Mouse (Mus musculus) spleen, embryonic (tissue): Measurements from ENCODE around the gene Tjp1.

ENCODE experiments used
- CTCF ChIA-PET: fragments of 350-600 bp; sonication (Branson Sonifier 250); formaldehyde crosslinking; loops from one replicate; lab custom pipeline; 2022; lab: Charles Lee

Gene Tjp1

GRCm38 (mm10) chr7:65436921-65437320 is 90.7 kb downstream of the Tjp1 start:
- CTCF ChIA-PET = no interaction called here

GRCm38 (mm10) chr7:65431018-65431695 is 96.4 kb downstream of the Tjp1 start:
- CTCF ChIA-PET = no interaction called here

- CTCF ChIA-PET = no interaction called here
Measured at GRCm38 (mm10) chr7:65430401-65430800, 97.2 kb downstream of the Tjp1 start.

DNA sequence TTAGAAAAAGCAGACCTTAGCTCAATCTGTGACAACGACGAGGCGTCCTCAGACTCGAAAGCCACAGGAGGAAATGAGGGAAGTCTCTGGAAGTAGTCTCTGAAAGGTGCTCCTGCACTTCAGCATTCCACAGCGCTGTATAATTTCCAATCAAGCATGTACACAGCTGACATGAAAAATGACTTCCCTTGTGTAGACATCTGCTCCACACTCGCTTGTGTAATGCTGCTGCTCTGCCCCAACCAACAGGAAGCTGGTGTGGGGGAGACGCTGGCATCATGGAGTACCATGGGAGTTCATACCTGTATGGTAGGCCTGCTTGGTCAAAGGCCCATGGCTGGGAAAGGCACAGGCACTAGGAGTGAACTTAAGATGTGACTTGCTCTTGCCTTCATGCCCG is 103.1 kb downstream of the Tjp1 start:
- CTCF ChIA-PET = no interaction called here

- CTCF ChIA-PET = no interaction called here
Measured at GRCm38 (mm10) chr7:65422456-65422855, 105.1 kb downstream of the Tjp1 start.

DNA sequence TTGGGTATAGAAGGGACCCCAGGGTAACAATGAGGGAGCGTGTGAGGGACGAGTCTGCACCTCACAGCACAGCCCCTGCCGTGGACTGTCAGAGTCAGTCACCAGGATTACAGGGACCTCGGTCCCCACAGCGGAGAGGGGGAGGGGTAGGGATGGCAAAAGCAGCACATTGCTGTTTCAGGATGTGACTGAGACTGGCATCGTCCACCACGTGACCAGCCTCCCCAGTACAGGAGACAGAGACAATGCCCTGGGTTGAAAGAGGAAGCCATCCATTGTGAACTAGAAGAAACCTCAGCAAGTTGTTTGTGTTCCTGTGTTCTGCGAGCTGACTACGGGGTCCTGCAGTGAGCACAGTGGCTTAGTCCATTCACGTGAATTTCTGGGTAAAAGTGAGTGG is 106.1 kb downstream of the Tjp1 start:
- CTCF ChIA-PET = no interaction called here

DNA sequence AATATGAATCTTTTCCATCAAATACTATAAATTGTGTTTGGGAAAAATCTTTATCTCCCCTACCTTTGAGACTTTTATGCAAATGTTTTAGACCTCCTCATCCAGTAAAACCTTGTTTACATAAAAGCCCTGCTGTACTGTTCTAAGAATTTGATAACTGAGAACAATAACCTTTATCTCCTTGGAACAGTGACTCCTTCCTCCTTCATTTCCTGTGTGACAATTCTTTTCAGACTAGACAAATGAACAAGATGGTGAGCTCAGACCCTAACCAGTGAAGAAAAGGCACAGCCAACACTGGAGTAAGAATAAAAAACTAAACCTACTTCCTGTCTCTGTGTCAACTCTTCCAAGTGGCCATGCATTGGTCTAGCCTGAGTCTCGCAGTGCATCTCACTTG is 107.7 kb downstream of the Tjp1 start:
- CTCF ChIA-PET = no interaction called here

DNA sequence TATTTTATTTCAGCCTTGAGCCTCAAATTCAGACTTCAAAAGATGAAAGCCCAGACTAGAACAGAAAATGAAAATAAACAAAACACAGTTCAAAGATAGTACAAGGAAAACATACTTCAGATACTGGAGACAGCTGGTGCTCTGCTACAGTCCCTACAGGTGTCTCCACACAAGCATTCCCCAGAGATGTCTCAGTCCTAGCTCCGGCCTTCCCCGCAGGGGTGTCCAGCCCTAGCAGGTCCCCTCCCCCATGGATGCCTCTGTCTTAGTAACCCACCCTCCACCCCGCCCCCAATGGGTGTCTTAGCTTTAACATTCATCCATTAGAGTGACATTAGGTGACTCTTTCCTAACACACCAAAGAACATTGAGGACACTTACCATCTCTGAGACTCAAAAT is 108.6 kb downstream of the Tjp1 start:
- CTCF ChIA-PET = no interaction called here

DNA sequence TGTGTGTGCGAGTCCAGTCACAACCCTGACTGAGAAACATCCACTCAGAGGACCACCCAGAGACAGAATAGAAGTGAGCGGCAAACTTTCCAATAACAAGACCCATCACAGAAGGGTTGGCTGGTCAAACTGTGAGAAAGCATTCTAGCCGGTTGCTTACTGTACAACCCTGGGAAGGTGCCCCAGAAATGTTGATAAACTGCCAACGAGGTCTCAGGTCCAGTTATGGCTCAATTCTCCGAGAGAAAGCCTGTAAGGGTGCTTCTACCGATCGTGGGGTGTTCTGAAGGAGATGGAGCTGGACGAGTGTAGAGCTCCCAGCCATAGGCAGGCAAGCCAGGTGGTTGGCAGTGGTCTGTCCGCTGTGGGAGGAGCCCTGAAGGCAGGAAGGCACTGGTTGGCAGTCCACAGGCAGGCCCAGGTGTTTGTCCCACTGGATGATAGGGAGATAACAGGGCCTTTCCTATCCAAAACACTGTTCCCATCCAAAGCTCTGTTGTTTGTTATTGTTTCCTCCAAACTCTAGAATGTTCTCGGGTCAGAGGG is 109.1 kb downstream of the Tjp1 start:
- CTCF ChIA-PET = no interaction called here

DNA sequence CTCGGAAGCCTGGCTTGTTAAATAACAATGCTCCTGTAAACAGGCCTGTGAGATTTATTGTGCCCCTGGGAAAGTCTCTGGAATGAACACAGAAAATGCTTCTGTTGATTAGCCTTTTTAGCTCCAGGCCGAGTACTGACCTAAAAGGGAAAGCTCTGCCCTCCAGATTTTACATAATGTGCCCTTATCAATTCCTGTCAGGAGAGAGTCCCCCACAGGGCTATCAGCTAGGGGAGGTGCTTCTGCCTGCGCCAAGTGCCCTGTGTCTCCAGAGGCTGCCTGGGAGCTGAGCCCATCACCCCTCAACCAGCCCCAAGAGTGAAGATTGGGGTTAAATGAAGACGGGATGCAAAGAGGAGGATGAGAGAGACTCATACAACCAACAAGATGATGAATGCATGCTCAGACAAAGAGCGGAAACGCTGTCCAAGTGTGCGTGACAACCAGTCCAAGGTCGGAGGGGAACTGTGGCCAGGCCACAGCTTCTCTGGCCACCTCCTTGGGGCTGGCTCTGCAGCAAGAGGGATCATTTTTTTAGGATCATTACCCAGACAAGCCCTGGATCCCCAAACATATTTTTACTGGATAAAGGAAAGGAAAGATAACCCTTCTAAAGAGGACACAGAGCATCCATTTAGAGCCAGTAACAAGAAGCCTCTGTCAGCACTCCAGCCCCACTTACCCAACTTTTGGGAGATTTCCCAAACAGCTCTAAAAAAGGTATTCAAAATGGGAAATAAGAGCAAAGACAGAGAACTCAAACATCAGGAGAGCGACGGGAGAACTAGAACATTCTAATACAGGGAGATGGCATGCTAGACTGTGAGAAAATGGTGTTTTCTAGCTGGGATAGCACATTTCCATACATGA is 110.1 kb downstream of the Tjp1 start:
- CTCF ChIA-PET = no interaction called here

DNA sequence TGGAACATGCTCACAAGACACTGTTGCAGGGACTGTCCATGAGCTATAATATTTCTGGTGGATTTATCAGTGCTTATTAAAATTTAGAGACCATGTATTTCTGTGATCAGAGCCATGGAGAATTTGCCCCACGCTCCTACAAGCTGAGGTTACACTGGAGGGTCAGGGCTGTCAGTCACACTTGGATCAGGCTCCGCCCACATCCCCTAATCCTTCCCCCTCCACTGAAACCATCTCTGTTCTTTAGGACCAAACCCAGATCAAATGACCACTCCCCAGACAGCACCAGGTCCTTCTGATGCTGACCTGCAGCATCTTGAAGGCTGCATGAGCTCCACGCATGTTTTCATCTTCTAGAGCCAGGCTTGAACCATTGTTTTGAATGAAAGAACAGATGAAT is 111.1 kb downstream of the Tjp1 start:
- CTCF ChIA-PET = no interaction called here

DNA sequence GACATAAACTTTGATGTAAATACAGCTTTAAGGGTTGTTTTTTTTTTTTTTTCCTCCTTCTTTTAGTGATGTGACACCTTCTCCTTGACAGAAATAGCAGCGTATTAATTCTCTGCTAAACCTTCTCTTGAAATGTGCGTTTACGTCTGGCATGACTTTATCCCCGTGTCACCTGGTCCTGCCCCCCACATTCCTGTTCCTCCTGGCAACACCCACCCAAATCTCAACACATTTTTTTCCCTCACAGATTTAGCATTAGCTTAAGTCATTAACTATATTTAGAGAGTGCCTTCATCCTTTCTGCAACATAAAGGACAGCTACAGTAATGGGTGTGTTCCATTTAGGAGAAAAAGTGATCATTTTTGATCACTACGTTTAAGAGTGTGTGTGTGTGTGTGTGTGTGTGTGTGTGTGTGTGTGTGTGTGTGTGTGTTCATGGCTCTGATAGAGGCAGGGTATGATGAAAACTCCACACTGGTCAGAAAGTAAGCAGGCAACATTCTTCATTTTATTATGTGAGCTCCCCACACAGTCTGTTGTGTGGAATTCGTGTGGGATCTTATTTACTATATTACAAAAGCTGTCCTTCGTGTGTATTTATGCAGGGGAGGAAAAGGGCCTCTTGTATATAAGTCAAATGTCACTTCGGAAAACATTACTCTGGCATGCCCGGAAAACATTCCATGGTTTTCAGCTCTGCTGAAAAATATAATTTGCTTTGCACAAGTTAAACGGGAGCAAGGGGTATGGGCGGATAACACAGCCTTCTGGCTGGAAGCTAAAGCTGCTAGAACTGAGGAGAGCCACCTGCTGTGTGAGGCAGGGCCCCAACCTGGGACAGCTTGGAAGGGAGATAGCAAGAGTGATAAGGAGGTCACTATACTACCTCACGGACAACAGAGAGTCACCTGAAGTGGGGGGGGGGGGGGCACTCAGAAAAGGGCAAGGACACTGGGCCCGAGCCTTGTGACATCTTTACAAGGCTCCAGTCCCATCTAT is 113.3 kb downstream of the Tjp1 start:
- CTCF ChIA-PET = no interaction called here

GRCm38 (mm10) chr7:65410668-65411067 is 116.9 kb downstream of the Tjp1 start:
- CTCF ChIA-PET = no interaction called here

- CTCF ChIA-PET = no interaction called here
Measured at GRCm38 (mm10) chr7:65406427-65406826, 121.2 kb downstream of the Tjp1 start.

DNA sequence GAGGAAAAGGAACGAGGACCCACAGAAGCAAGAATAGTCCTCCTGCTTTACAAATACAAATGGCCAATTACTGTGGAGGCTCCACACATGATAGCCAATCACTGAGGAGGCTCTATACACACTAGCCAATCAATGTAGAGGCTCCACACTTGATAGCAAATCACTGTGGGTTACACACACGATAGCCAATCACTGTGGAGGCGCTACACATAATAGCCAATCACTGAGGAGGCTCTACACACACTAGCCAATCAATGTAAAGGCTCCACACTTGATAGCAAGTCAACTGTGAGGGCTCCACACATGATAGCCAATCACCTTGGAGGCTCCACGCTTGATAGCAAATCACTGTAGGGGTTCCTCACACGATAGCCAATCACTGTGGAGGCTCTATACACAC is 125.1 kb downstream of the Tjp1 start:
- CTCF ChIA-PET = no interaction called here

DNA sequence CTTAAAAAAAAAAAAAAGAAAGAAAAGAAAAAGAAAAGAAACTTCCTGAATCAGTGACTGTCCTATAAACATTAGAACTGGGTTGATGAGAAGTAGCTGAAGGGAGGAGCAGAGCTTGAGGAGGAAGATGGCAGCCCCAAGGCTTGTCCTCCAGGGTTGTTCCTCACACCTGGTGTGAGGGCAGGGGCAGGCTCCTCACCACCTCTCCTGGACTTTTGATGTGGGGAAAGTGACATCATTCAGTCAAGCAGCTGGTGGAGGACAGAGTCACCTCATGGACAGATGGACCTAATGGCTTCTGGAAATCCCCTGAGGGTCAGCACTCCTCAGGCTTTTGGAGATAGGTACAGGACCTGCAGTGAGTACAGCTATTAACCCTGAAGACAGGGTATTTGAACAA is 126.0 kb downstream of the Tjp1 start:
- CTCF ChIA-PET = no interaction called here

DNA sequence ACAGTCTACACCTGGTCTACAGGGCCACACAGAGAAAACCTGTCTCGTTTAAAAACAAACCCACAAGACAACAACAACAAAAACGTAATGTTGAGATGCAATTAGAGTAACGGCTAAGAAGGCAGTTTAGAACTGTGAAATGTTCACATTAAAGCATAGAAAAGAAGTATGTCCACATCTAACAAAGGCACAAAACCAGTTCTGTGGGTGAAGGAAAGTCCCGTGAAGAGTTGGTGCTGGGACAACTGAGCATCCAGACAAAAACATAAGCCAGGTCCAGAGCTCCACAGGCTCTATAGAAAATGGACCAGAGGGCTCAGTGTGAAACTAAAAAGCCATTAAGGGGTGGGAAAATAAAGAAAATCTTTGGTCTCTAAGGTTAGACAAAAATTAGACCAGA is 131.7 kb downstream of the Tjp1 start:
- CTCF ChIA-PET = no interaction called here

- CTCF ChIA-PET = no interaction called here
Measured at GRCm38 (mm10) chr7:65395166-65395565, 132.4 kb downstream of the Tjp1 start.

DNA sequence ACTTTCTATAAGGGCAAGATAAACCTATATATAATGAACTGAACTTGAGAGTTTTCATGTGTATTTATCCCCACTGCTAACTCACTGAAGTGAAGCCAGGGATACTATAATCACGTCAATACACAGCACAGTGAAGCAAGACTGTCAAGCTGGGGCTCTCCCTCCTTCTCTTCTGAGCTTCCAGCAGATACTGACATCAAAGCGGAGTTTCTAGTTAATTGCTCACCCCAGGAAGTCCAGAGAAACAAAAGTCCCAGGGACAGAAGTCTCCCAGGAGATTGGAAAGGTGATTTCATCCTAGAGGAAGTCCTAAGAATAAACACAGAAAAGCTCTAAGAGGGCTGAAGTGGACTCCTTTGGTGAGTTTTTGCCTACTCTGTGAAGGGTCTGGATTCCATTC is 132.9 kb downstream of the Tjp1 start:
- CTCF ChIA-PET = no interaction called here

DNA sequence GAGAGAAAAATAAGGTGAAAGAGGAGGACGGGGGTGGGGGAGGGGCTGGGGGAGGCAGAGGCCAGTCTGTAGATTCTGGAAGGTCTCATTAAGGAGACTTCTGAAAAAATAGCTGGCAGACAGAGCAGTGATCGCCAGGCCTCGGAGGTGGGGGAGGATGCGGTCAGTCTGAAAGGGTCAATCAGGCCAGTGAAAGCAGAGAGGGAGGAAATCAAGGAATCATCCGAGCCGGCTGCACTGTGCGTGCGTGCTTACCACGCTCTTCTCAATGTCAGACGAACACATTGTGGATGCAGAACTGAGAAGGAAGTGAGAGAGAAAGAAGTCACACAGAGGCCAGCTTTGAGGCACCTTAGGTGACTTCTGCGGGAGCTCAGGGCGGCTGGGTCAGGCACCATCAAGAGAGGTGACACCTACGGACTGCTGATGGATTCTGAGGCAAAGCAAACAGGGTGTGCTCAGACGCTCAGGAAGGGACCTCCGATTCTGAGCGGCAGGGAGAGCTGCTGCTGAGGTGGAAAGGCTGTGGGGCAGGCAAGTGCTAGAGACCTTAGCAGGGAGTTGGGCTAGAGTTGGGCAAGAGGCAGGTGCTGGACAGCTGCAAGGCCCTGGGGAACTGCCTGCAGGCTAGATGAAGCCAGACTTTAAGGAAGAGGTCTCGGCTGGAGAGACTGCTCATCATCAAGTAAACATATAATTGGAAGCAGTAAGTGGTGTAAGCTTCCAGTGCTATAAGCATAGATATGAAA is 133.7 kb downstream of the Tjp1 start:
- CTCF ChIA-PET = no interaction called here

DNA sequence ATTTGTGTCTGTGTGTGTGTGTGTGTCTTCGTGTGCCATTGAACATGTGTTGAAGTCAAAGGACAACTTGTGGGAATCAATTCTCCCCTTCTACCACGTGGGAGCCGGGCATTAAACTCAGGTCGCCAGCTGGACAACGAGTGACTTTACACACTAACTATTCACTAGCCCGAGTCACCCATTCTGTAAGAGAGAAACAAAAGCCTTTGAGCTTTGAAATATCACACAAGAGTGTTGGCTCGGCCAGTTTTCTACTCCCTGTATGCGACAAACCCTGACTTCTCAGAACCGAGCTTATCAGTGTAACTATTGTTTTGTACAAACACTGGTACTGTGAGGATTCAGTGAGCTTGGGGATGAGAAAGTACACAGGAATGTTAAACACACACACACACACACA is 134.6 kb downstream of the Tjp1 start:
- CTCF ChIA-PET = no interaction called here
